Mouse (Mus musculus): ENCODE measurements around the gene Prss50. TPM values are rescaled to one million over a fixed set of nuclear protein-coding genes. Genes with fewer than 3 reads are reported as not detected.

Prss50 gene
- polyA plus RNA-seq, 1 experiment, result not detected

GRCm38 (mm10) chr9:110874660-110875191 lies 17.0 kb downstream of the Prss50 start:
- DNase-seq (ENCODE audit: low read depth), result no peak

GRCm38 (mm10) chr9:110875288-110875695 lies 17.5 kb downstream of the Prss50 start:
- DNase-seq (ENCODE audit: low read depth), result no peak

GRCm38 (mm10) chr9:110877353-110877752 lies 19.6 kb downstream of the Prss50 start:
- no peak for DNase-seq (ENCODE audit: low read depth)

GRCm38 (mm10) chr9:110877888-110878287 lies 20.1 kb downstream of the Prss50 start:
- DNase-seq (ENCODE audit: low read depth), result peak; percentile 52

- no peak for DNase-seq (ENCODE audit: low read depth)
These were observed 21.6 kb downstream of the Prss50 start, which contains the start of gene Als2cl for GRCm38 (mm10) chr9:110879191-110879920. Gene Als2cl (plus strand): TSS chr9:110879870.

- no peak for DNase-seq (ENCODE audit: low read depth)
These were observed 22.3 kb downstream of the Prss50 start, which contains the start of gene Tmie for GRCm38 (mm10) chr9:110879998-110880561. Gene Tmie (minus strand): TSS chr9:110880113.

GRCm38 (mm10) chr9:110880772-110881171 lies 23.0 kb downstream of the Prss50 start:
- DNase-seq (ENCODE audit: low read depth), result no peak

GRCm38 (mm10) chr9:110881953-110882352 lies 24.2 kb downstream of the Prss50 start:
- DNase-seq (ENCODE audit: low read depth), result no peak

- DNase-seq (ENCODE audit: low read depth), result no peak
These were observed 29.9 kb downstream of the Prss50 start for GRCm38 (mm10) chr9:110887388-110888303.

- DNase-seq (ENCODE audit: low read depth), result no peak
These were observed 31.2 kb downstream of the Prss50 start for GRCm38 (mm10) chr9:110888935-110889334.

- DNase-seq (ENCODE audit: low read depth), result no peak
These were observed 32.4 kb downstream of the Prss50 start for GRCm38 (mm10) chr9:110890026-110890783.

GRCm38 (mm10) chr9:110891077-110891828 lies 33.5 kb downstream of the Prss50 start:
- DNase-seq (ENCODE audit: low read depth), result no peak

- no peak for DNase-seq (ENCODE audit: low read depth)
These were observed 34.8 kb downstream of the Prss50 start for GRCm38 (mm10) chr9:110892552-110892951.

- DNase-seq (ENCODE audit: low read depth), result no peak
These were observed 35.7 kb downstream of the Prss50 start for GRCm38 (mm10) chr9:110893429-110893828.

- DNase-seq (ENCODE audit: low read depth), result no peak
These were observed 37.7 kb downstream of the Prss50 start for GRCm38 (mm10) chr9:110895507-110895906.

GRCm38 (mm10) chr9:110895994-110896393 lies 38.2 kb downstream of the Prss50 start:
- no peak for DNase-seq (ENCODE audit: low read depth)

GRCm38 (mm10) chr9:110896595-110896994 lies 38.8 kb downstream of the Prss50 start:
- no peak for DNase-seq (ENCODE audit: low read depth)

- DNase-seq (ENCODE audit: low read depth), result no peak
These were observed 41.8 kb downstream of the Prss50 start for GRCm38 (mm10) chr9:110899451-110900008.

GRCm38 (mm10) chr9:110901204-110901603 lies 43.4 kb downstream of the Prss50 start:
- no peak for DNase-seq (ENCODE audit: low read depth)

- no peak for DNase-seq (ENCODE audit: low read depth)
These were observed 44.5 kb downstream of the Prss50 start for GRCm38 (mm10) chr9:110902271-110902670.

Data from gonadal fat pad, adult 2 months (tissue).